ENCODE assay signal across 8 mouse cellular contexts in genomic region chr11:117334101-117334500, GRCm38 (mm10).
DNase-seq lines count a peak whose midpoint lies in the region; ATAC-seq lines count a peak whose summit lies in the region.

No protein-coding gene starts in this region.

- no peak for DNase-seq in heart, postnatal 14 days
- DNase-seq in left cerebral cortex, postnatal 25 days (ENCODE audit: low spot score in 2 of 2): no peak
- DNase-seq in left cerebral cortex, postnatal 36 days (ENCODE audit: low spot score in 2 of 2): no peak
- DNase-seq in left cerebral cortex, adult 9 months (ENCODE audit: low spot score in 2 of 2): no peak

- H3K27me3 ChIP-seq in heart, embryonic 12.5 days (replicated peaks): no peaks in the 10 kb centered on the region
- H3K27me3 ChIP-seq in forebrain, embryonic 12.5 days: no peaks in the 10 kb centered on the region
- H3K27me3 ChIP-seq in limb, embryonic 15.5 days: no peaks in the 10 kb centered on the region

- H3K9me3 ChIP-seq in heart, embryonic 12.5 days (replicated peaks): no peaks in the 10 kb centered on the region
- H3K9me3 ChIP-seq in forebrain, embryonic 12.5 days: no peaks in the 10 kb centered on the region
- H3K9me3 ChIP-seq in limb, embryonic 15.5 days: no peaks in the 10 kb centered on the region

- intact Hi-C loops in heart, postnatal 14 days (cut with DNase I): no loop called here
- intact Hi-C loops in left cerebral cortex, postnatal 25 days (cut with DNase I): no loop called here
- intact Hi-C loops in left cerebral cortex, postnatal 36 days (cut with DNase I): no loop called here

- peak; percentile 33; the same call in 1 of the 2 replicates for ATAC-seq in heart, embryonic 12.5 days (ENCODE audit: insufficient number of reproducible peaks, low FRiP score)
- no peak for ATAC-seq in forebrain, embryonic 12.5 days (ENCODE audit: low FRiP score)
- no peak for ATAC-seq in limb, embryonic 15.5 days (ENCODE audit: insufficient number of reproducible peaks, low FRiP score, low TSS enrichment, low read depth)
- ATAC-seq in monocyte, adult 5-6 weeks (replicated peaks; ENCODE audit: insufficient number of reproducible peaks, low FRiP score, low TSS enrichment, poor library complexity, severe bottlenecking): peak; percentile 75

- H3K27ac ChIP-seq in heart, embryonic 12.5 days (ENCODE audit: poor library complexity, severe bottlenecking): peak overlapping the region; percentile 84
- peak overlapping the region; percentile 99 for H3K27ac ChIP-seq in forebrain, embryonic 12.5 days
- H3K27ac ChIP-seq in limb, embryonic 15.5 days: peak overlapping the region; percentile 91

- peak overlapping the region; percentile 62; the same call in 1 of the 2 replicates for H3K4me3 ChIP-seq in heart, embryonic 12.5 days
- peak overlapping the region; percentile 65 for H3K4me3 ChIP-seq in forebrain, embryonic 12.5 days (replicated peaks)
- H3K4me3 ChIP-seq in limb, embryonic 15.5 days: peak overlapping the region; percentile 53; the same call in 1 of the 2 replicates

- peak overlapping the region; percentile 75; the same call in 1 of the 2 replicates for H3K9ac ChIP-seq in heart, embryonic 12.5 days
- peak overlapping the region; percentile 87; the same call in 1 of the 2 replicates for H3K9ac ChIP-seq in forebrain, embryonic 12.5 days
- H3K9ac ChIP-seq in limb, embryonic 15.5 days: peak overlapping the region; percentile 2; the same call in 1 of the 2 replicates

- no peaks in the 10 kb centered on the region for H3K36me3 ChIP-seq in heart, embryonic 12.5 days
- peaks cover 3% of the 10 kb centered on the region for H3K36me3 ChIP-seq in forebrain, embryonic 12.5 days (replicated peaks)
- H3K36me3 ChIP-seq in limb, embryonic 15.5 days: 0 out of 2 replicates have a peak, but pooled peaks cover 3% of the 10 kb centered on the region

- peak overlapping the region; percentile 85 for H3K4me2 ChIP-seq in heart, embryonic 12.5 days
- H3K4me2 ChIP-seq in forebrain, embryonic 12.5 days: peak overlapping the region; percentile 82
- peak overlapping the region; percentile 89 for H3K4me2 ChIP-seq in limb, embryonic 15.5 days

- WGBS in heart, embryonic 12.5 days: 30% methylated on average over 6 of the region's 6 CpGs
- 61% methylated on average over 6 of the region's 6 CpGs for WGBS in forebrain, embryonic 12.5 days
- 39% methylated on average over 6 of the region's 6 CpGs for WGBS in limb, embryonic 15.5 days

- peaks cover 84% of the 10 kb centered on the region for H3K4me1 ChIP-seq in heart, embryonic 12.5 days (replicated peaks)
- H3K4me1 ChIP-seq in forebrain, embryonic 12.5 days: peaks cover 77% of the 10 kb centered on the region
- peaks cover 72% of the 10 kb centered on the region for H3K4me1 ChIP-seq in limb, embryonic 15.5 days

Comparison
In these comparisons a context has a peak if more than half of its experiments do, and no peak if none do; other contexts are left out.
1. ATAC-seq: peak in heart, embryonic 12.5 days (single experiment) and monocyte, adult 5-6 weeks (single experiment); none in forebrain, embryonic 12.5 days (single experiment) and limb, embryonic 15.5 days (single experiment).
2. H3K9ac ChIP-seq: peak in every context shown above with its lines; median percentile 87 in forebrain, embryonic 12.5 days; 75 in heart, embryonic 12.5 days; 2 in limb, embryonic 15.5 days.
3. Peak in every context shown above with its lines, with median percentiles within 50 percentile points of each other: H3K27ac ChIP-seq, H3K4me2 ChIP-seq and H3K4me3 ChIP-seq.